Mouse (Mus musculus) kidney, adult 2 months (tissue): ENCODE results near the gene Fez1.

Source experiments
- CTCF ChIP-seq: fragments of 200-500 bp; conservative IDR thresholded peaks from 2 replicates; pipeline ENCODE4 v1.5.1; 2011; ENCODE audit warnings: low read depth, mild to moderate bottlenecking, control low read depth, low read length, moderate library complexity, mixed read lengths; ENCODE audit not compliant: insufficient read depth, insufficient read length
- POLR2A ChIP-seq: fragments of 200-500 bp; IDR thresholded peaks from one replicate; pipeline ENCODE4 v1.6.1; 2011; ENCODE audit warnings: low read depth, low read length, control low read depth

- TF ChIP-seq POLR2A = no peak
- no peak for TF ChIP-seq CTCF
These were observed 47.0 kb downstream of the Fez1 start for GRCm38 (mm10) chr9:36868662-36869061.
